8 mouse cellular contexts compared by ENCODE assay signal in the genomic region with DNA sequence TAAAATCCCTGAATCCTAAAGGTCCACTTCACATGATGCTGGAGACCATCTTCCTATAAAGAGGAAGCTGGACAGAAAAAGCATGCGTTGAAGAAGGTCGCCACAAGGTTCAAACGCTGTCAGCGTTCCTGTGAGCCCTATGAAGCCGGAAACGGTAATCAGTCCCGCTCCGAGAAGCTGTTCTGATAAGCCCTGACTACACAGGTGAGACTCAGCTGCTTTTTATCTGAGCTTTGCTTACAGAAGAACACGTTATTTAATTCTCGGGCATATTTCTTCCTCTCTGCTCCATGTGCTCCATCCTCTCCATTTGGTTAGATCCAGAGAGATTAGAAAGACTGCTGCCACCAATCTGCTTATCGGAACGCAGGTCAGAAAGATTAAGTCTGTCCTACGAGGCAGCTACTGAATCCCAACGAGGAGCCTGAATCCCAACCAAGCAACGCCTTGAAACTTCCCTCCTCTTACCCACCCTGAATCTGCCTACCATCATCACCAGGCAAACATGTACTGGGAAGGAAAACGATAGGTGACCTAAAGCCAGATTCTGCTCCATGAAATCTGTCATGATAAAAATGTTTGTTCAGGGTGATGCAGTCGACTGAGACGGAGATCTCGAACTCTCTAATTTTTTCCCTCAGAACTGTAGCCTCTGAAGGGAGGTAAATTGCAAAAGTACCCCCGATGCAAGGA. TPM values are rescaled to one million over a fixed set of nuclear protein-coding genes. Genes with fewer than 3 reads are reported as not detected.
DNase-seq lines count a peak whose midpoint lies in the region; ATAC-seq and TF ChIP-seq lines count a peak whose summit lies in the region.

No protein-coding gene starts in this region.

- no peaks in the 10 kb centered on the region; the same call in none of the 2 replicates for H3K4me1 ChIP-seq in lung, adult 2 months (ENCODE audit: control insufficient read depth, insufficient read depth, low read length)
- H3K4me1 ChIP-seq in embryonic facial prominence, embryonic 11.5 days (ENCODE audit: control insufficient read depth, insufficient read depth, low read length) = no peaks in the 10 kb centered on the region
- peaks cover 3% of the 10 kb centered on the region; the same call in 1 of the 2 replicates for H3K4me1 ChIP-seq in intestine, postnatal 0 days (replicated peaks; ENCODE audit: control insufficient read depth, insufficient read depth, low read length)
- H3K4me1 ChIP-seq in neural tube, embryonic 15.5 days = peaks cover 14% of the 10 kb centered on the region

- H3K27me3 ChIP-seq in embryonic facial prominence, embryonic 11.5 days (ENCODE audit: control insufficient read depth, insufficient read depth, low read length) = no peaks in the 10 kb centered on the region
- H3K27me3 ChIP-seq in intestine, postnatal 0 days (replicated peaks; ENCODE audit: control insufficient read depth, insufficient read depth, low read length) = no peaks in the 10 kb centered on the region
- no peaks in the 10 kb centered on the region for H3K27me3 ChIP-seq in neural tube, embryonic 15.5 days (replicated peaks)

- ATAC-seq in embryonic facial prominence, embryonic 11.5 days (replicated peaks; ENCODE audit: insufficient number of reproducible peaks, low FRiP score, low TSS enrichment, low read depth) = no peak
- no peak for ATAC-seq in intestine, postnatal 0 days
- ATAC-seq in neural tube, embryonic 15.5 days (ENCODE audit: low FRiP score) = no peak

- TF ChIP-seq CTCF in lung, adult 2 months (IDR thresholded peaks at IDR 0.05; ENCODE audit: insufficient read depth, low read length) = no peak
- TF ChIP-seq CTCF in intestine, postnatal 0 days (IDR thresholded peaks at IDR 0.05; ENCODE audit: low read depth) = no peak

- peak overlapping the region; percentile 12 for H3K4me3 ChIP-seq in lung, adult 2 months (replicated peaks; ENCODE audit: extremely low read depth, low read depth, low read length)
- peak overlapping the region; percentile 64 for H3K4me3 ChIP-seq in embryonic facial prominence, embryonic 11.5 days (ENCODE audit: low read depth, low read length)
- H3K4me3 ChIP-seq in intestine, postnatal 0 days (ENCODE audit: low read depth, low read length) = peak overlapping the region; percentile 47
- H3K4me3 ChIP-seq in neural tube, embryonic 15.5 days (replicated peaks) = peak overlapping the region; percentile 58

- no peaks in the 10 kb centered on the region for H3K9me3 ChIP-seq in embryonic facial prominence, embryonic 11.5 days (replicated peaks; ENCODE audit: control insufficient read depth, low read length)
- H3K9me3 ChIP-seq in intestine, postnatal 0 days (ENCODE audit: control insufficient read depth) = no peaks in the 10 kb centered on the region
- no peaks in the 10 kb centered on the region for H3K9me3 ChIP-seq in neural tube, embryonic 15.5 days (replicated peaks)

- H3K9ac ChIP-seq in embryonic facial prominence, embryonic 11.5 days (replicated peaks; ENCODE audit: low read length) = peak overlapping the region; percentile 65
- peak overlapping the region; percentile 41 for H3K9ac ChIP-seq in intestine, postnatal 0 days (ENCODE audit: low read depth, low read length)
- peak overlapping the region; percentile 51 for H3K9ac ChIP-seq in neural tube, embryonic 15.5 days (replicated peaks)

- TF ChIP-seq POLR2A in lung, adult 2 months (IDR thresholded peaks at IDR 0.05; ENCODE audit: borderline replicate concordance, extremely low read depth, low read depth, low read length) = no peak

- no peak overlapping the region for H3K27ac ChIP-seq in embryonic facial prominence, embryonic 11.5 days (replicated peaks; ENCODE audit: low read depth, low read length)
- peak overlapping the region; percentile 15; the same call in 1 of the 2 replicates for H3K27ac ChIP-seq in intestine, postnatal 0 days (ENCODE audit: low read depth, low read length)
- H3K27ac ChIP-seq in neural tube, embryonic 15.5 days (replicated peaks) = 0 out of 2 replicates have a peak overlapping the region, but pooled peaks have one; percentile 38

- WGBS in lung, adult 2 months = 20% methylated on average over 20 of the region's 20 CpGs
- WGBS in embryonic facial prominence, embryonic 11.5 days = 37% methylated on average over 20 of the region's 20 CpGs
- WGBS in intestine, postnatal 0 days = 18% methylated on average over 20 of the region's 20 CpGs
- 49% methylated on average over 20 of the region's 20 CpGs for WGBS in neural tube, embryonic 15.5 days

- H3K4me2 ChIP-seq in embryonic facial prominence, embryonic 11.5 days (ENCODE audit: low read depth, low read length) = peak overlapping the region; percentile 83
- peak overlapping the region; percentile 74 for H3K4me2 ChIP-seq in intestine, postnatal 0 days (replicated peaks; ENCODE audit: low read depth)
- H3K4me2 ChIP-seq in neural tube, embryonic 15.5 days = peak overlapping the region; percentile 85

- intact Hi-C loops in gastrocnemius, postnatal 36 days (cut with DNase I) = loop anchor here (10.0 kb wide), 1 partner anchor 1326 kb away; a partner anchor contains a TSS

- DNase-seq in lung, adult 2 months = no peak
- no peak for DNase-seq in lung, postnatal 36 days
- DNase-seq in embryonic facial prominence, embryonic 11.5 days (ENCODE audit: low spot score) = no peak
- no peak for DNase-seq in ovary, adult 18-20 months (ENCODE audit: low spot score)
- DNase-seq in thymus, postnatal 4 days = no peak
- DNase-seq in gastrocnemius, postnatal 36 days = no peak

- H3K36me3 ChIP-seq in embryonic facial prominence, embryonic 11.5 days (replicated peaks; ENCODE audit: control insufficient read depth, insufficient read depth, low read depth, low read length) = no peaks in the 10 kb centered on the region
- H3K36me3 ChIP-seq in intestine, postnatal 0 days (ENCODE audit: control insufficient read depth, insufficient read depth) = no peaks in the 10 kb centered on the region
- no peaks in the 10 kb centered on the region for H3K36me3 ChIP-seq in neural tube, embryonic 15.5 days

RNA-seq across cellular contexts. Expression of a gene that starts 0.8 kb away (rescaled TPM):
- polyA plus RNA-seq in lung, adult 2 months (2012; rRNA removed) = 2.7 and 4.1 TPM in 2 replicates
- polyA plus RNA-seq in embryonic facial prominence, embryonic 11.5 days (2014; fragmentation: Nextera tagmentation; extraction: Ambion mirVana) = 4.4 and 5.0 TPM in 2 replicates
- polyA plus RNA-seq in intestine, postnatal 0 days (2015; fragmentation: Nextera tagmentation; extraction: Ambion mirVana) = 4.6 and 4.8 TPM in 2 replicates
- 6.3 and 7.3 TPM in 2 replicates for polyA plus RNA-seq in neural tube, embryonic 15.5 days (2015; fragmentation: Nextera tagmentation; extraction: Ambion mirVana)
- 10 to 100 TPM; 80.9 to 85.1 TPM for total RNA-seq in gastrocnemius, postnatal 36 days (2021)

RNA-seq across cellular contexts. Expression of a gene that starts 35.8 kb away (rescaled TPM):
- not detected in 2 replicates for polyA plus RNA-seq in lung, adult 2 months (2012; rRNA removed)
- polyA plus RNA-seq in embryonic facial prominence, embryonic 11.5 days (2014; fragmentation: Nextera tagmentation; extraction: Ambion mirVana) = not detected in 2 replicates
- not detected in 2 replicates for polyA plus RNA-seq in intestine, postnatal 0 days (2015; fragmentation: Nextera tagmentation; extraction: Ambion mirVana)
- polyA plus RNA-seq in neural tube, embryonic 15.5 days (2015; fragmentation: Nextera tagmentation; extraction: Ambion mirVana) = 0.13 TPM in 1 of 2 replicates, not detected in the other
- not detected for total RNA-seq in gastrocnemius, postnatal 36 days (2021)

RNA-seq across cellular contexts. Expression of a gene that starts 43.5 kb away (rescaled TPM):
- 47.8 and 51.0 TPM in 2 replicates for polyA plus RNA-seq in lung, adult 2 months (2012; rRNA removed)
- polyA plus RNA-seq in embryonic facial prominence, embryonic 11.5 days (2014; fragmentation: Nextera tagmentation; extraction: Ambion mirVana) = 957 and 1,016 TPM in 2 replicates
- 357 and 374 TPM in 2 replicates for polyA plus RNA-seq in intestine, postnatal 0 days (2015; fragmentation: Nextera tagmentation; extraction: Ambion mirVana)
- polyA plus RNA-seq in neural tube, embryonic 15.5 days (2015; fragmentation: Nextera tagmentation; extraction: Ambion mirVana) = 155 and 302 TPM in 2 replicates
- 10 to 100 TPM; 15.0 to 16.6 TPM for total RNA-seq in gastrocnemius, postnatal 36 days (2021)

Comparison
In these comparisons a context has a peak if more than half of its experiments do, and no peak if none do; other contexts are left out.
1. H3K4me3 ChIP-seq: peak in every context shown above with its lines; median percentile 64 in embryonic facial prominence, embryonic 11.5 days; 58 in neural tube, embryonic 15.5 days; 47 in intestine, postnatal 0 days; 12 in lung, adult 2 months.